Comparison of ENCODE assay signal across 8 mouse cellular contexts in the genomic region with DNA sequence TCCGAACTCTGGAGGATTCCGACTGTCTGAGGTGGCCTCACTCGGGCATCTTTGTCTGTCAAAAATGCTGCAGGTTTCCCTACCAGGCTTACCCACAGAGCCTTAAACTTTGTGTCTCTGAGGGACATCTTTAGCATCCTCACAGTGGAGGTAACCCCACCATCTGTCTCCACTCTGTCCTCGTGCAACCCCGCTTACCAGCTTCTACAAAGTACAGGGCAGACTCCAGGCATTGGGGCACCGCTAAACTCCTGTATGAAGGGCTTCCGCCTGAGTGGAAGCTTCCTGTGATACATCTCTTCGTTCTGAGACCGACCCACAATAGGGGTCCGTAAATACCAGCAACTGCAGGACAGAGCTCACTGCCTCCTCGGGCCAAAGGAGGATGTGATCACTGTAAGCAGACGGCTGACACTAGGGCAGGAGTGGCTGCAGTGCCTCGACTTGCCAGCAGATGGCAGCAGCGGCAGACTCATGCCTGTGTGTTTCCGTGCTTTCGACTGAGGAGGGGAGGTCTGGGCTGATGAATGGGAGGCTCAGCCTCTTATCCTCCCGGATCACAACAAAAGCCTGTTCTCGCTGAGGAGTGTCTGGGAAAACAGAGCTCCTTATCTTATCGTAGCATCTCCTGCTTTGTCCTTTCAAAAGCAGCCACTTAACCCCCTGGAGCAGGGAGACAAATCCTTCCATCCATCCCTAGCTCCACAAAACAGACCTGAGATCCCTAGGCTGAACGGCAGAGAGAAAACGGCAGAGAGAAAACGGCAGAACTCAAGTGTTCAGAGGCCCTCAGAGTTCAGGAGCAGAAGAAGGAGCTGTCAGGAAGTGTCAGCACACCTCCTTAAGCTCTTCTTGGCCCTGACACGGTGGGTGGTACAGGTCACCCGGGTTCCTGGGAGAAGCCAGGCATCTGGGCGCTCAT.
DNase-seq lines count a peak whose midpoint lies in the region; ATAC-seq and TF ChIP-seq lines count a peak whose summit lies in the region.

No protein-coding gene starts in this region.

- TF ChIP-seq CTCF in left cerebral cortex, adult 2 months (IDR thresholded peaks at IDR 0.05): peak; percentile 100

- peak; percentile 94 for DNase-seq in ZHBTc4 (ENCODE audit: low read depth, low spot score)
- peak; percentile 71 to 72 for DNase-seq in gastrocnemius, adult 8-10 months (ENCODE audit: low spot score in 2 of 2)
- DNase-seq in hindlimb bud, embryonic 11.5 days (ENCODE audit: extremely low spot score, low read depth, low spot score): peak; percentile 78
- DNase-seq in left cerebral cortex, adult 2 months (ENCODE audit: extremely low spot score in 1 of 2, low spot score in 2 of 2): peak; percentile 87 to 97
- peak; percentile 90 for DNase-seq in right cerebral cortex, postnatal 25 days
- DNase-seq in urinary bladder, postnatal 4 days (ENCODE audit: low spot score in 2 of 2): peak; percentile 82 to 93

- intact Hi-C loops in left cerebral cortex, adult 2 months (cut with DNase I): loop anchor here (2.0 to 10.0 kb wide), 4 partner anchors 491 to 1073 kb away; no protein-coding TSS in a partner anchor

- peak; percentile 95 for ATAC-seq in common myeloid progenitor, adult 5-6 weeks (replicated peaks; ENCODE audit: low read depth, poor library complexity, severe bottlenecking)
- peak; percentile 97 for ATAC-seq in megakaryocyte progenitor cell, adult 5-6 weeks (replicated peaks; ENCODE audit: poor library complexity)

- H3K4me3 ChIP-seq in left cerebral cortex, adult 2 months: no peak overlapping the region

- H3K27ac ChIP-seq in left cerebral cortex, adult 2 months: no peak overlapping the region
